Mouse (Mus musculus) cerebellum, adult (tissue): ENCODE measurements around the gene Wdr63.
"Not testable (repeated sequence)": the region's sequence is repeated elsewhere in the genome, so short reads cannot be mapped to it uniquely, and the experiment has no call there.

Source experiments
- ATAC-seq: cut with Nextera tagmentation; 2 replicates; pipeline ENCODE4 v1.9.2; 2017; ENCODE audit warnings: mild to moderate bottlenecking, moderate library complexity, mixed read lengths; ENCODE audit not compliant: insufficient number of reproducible peaks, low FRiP score, low TSS enrichment

The Wdr63 gene

GRCm38 (mm10) chr3:146016979-146017378 lies 91.0 kb downstream of the Wdr63 start:
- ATAC-seq: no peak

DNA sequence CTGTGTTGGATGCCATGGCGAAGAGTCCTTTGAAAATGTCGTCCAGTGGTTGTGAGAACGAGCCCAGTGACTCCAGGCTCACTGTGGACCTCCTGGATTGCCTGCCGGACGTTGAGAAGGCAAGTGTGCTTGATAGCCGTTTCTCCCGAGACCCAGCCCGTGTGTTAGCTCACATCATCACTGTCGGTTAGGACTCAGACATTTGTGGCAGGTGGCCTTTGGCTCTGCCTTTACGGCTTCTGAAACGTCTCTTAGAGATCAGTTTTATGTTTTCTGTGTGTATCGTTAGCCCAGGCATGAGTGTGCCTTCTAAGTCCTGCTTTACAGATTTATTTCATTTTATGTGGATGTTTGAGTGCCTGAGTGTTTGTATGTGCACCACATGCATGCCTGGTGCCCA lies 93.6 kb downstream of the Wdr63 start:
- ATAC-seq: no peak

- ATAC-seq: no peak
Observed at GRCm38 (mm10) chr3:146013490-146013889, 94.4 kb downstream of the Wdr63 start.

DNA sequence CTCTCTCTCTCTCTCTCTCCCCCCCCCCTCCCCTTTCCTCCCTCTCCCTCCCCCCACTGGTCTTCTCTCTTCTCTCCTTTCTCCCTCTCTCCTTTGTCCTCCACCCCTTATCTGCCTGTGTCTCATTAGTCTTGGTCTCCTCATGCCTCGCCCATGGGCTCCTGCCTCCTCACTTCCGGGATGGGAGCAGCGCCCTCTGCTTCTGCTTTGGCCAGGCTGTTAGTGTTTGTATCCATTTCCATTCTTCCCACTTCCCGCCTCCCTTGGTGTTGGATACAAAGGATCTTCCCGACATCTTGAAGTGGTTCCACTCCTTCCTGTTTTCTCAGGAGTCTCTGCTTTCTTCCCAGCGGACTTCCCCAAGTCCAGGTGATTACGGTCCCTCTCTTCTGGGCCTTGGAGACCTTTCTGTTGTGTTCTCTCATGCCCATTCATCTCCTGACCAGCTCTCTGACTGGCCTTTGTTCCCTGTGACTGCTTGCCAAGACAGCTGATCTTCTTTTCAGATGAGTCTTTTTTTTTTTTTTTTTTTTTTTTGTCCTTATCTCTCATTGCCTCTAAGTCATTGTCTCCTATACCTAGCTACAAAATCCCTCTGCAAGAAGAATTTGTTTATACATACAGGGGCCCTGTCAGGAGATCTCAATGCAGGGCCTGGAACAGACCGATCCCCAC lies 96.2 kb downstream of the Wdr63 start:
- ATAC-seq: no peak

DNA sequence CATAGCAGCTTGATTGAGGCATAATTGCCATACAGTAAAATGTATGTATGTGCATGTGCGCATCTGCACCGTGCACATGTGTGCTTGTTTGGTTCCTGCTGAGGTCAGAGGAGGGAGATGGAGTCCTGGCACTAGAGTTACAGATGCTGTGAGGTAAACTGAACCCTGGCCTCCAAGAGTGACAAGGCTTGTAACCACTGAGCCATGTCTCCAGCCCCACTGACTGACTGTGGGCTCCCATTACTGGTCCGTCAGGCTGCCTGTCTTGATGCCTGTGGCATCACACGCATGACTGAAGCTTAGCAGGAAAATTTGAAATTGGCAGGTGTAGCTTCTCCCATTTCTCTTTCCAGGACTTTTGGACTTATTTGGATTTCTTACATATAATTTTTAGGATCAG lies 97.2 kb downstream of the Wdr63 start:
- ATAC-seq: no peak

DNA sequence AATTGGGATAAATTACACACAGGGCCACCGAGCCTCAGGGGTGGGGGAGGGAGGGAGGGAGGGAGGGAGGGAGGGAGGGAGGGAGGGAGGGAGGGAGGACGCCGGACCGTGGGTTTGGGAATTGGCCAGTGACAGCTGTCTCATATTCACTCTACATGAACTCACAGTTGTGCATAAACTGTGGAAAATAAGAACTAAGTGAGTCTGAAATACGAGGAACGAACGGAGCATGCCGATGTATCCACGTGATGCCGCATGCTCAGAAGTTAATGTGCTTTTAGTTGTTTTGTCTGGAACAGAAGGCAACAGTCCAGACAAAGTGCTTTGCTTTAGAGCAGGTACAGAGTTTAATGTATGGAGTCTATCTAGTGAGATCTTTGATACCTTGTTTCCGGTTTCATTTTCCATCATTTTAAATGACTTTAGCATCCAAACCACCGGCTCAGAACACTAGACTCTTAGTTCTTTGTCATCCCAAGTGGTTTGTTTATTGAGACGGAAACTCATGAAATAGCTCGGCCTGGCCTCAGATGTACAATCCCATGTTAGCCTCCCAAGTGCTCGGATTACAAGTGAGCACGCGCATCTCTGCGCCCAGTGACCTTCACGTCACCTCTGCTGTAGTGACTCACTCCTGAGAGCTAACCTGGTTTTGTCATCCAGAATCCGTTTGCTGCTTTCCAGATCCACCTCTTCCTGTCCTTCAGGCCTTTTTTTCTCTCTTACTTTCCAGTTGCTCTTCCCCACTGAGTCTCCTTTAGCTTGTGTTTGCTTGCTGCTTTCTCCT lies 97.9 kb downstream of the Wdr63 start:
- no peak for ATAC-seq

DNA sequence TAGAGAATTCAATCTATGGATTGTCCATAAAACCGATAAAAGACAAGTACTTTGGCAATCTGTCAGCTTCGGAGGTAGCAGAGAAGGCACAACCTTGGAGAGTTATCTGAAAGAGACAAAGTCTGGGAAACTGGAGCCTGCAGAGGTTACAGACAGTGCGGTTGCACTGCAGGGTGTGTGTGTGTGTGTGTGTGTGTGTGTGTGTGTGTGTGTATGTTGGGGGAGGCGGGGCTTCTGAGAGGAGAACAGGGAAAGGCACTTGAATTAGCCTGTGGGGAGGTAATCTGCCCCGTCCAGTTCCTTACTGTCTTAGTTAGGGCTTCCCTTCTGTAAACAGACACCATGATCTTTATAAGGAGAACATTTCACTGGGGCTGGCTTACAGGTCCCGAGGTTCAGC lies 100.1 kb downstream of the Wdr63 start:
- no peak for ATAC-seq

DNA sequence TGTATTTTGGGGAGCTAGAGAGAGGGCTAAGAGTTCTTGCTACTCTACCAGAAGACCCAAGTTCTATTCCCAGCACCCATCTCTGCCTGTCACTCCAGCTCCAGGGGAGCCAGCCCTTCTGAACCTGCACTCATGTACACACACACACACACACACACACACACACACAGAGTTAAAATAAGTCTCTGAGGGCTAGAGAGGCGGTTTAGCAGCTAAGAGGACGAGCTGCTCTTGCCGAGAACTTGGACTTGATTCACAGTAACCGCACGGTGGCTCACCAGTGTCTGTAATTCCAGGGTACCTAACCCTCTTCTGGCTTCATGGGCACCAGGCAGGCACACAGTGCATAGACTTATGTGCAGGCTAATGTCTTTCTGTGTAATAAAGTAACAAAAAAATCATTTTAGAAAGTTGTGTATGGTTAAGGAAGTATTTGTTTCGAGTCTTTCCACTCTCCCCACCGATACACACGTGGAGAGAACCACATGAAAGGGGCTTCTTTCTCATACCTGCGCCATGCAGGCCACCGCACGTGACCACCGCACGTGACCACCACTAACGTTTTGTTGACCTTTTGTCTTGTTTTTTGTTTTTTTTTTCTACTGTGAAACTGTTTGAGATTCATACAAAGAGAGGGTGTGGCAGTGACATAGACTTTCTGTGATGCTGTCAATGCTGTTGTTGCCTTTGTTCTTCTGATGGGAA lies 103.4 kb downstream of the Wdr63 start:
- no peak for ATAC-seq

GRCm38 (mm10) chr3:145996539-145996938 lies 111.4 kb downstream of the Wdr63 start:
- not testable (repeated sequence) for ATAC-seq

DNA sequence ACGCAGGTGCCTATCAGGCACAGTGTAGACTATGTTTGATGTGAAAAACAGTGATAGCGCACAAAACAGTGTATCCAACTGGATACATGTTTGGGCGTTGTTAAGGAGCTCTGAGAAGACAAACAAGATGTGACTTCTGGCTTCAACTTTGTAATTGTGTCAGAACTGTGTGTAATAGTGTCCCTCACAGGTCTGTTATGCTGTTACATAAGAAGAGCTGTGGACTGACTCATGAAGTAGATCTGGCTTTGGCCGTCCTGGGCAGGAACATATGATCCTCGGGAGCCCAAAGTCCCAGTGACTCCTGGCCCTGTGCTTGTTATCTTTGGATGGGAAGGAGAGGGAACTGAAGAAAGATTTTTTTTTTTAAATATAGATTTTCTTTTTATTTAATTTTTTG lies 112.4 kb downstream of the Wdr63 start:
- no peak for ATAC-seq

DNA sequence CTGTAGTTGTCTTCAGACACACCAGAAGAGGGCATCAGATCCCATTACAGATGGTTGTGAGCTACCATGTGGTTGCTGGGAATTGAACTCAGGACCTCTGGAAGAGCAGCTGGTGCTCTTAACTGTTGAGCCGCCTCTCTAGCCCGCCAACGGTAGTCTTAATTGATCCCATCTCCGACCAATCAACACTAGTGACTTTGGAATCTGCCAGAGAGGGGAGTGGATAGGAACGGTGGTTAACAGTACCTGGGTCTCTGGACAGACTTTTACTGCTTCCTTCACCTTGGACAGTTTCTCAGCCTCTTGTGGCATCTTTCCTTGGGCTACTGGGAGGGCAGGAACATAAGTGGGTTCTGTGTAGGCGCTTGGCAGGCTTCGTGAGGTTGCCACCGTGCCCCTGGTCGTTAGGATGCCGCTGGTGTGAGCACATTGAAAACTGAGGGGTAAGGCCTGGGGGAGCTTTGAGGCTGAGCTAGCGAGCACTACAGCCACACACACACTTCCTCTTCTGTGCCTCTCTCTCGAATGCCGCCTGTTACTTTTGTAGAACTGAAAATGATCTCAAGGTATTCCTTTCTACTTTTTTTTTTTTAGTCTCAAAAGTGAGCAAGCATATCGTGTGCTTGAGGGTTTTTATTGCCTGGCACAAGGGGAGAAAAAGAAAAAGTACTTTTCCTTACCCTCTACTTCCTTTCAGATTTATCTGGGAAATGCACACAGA lies 114.3 kb downstream of the Wdr63 start:
- ATAC-seq: no peak

DNA sequence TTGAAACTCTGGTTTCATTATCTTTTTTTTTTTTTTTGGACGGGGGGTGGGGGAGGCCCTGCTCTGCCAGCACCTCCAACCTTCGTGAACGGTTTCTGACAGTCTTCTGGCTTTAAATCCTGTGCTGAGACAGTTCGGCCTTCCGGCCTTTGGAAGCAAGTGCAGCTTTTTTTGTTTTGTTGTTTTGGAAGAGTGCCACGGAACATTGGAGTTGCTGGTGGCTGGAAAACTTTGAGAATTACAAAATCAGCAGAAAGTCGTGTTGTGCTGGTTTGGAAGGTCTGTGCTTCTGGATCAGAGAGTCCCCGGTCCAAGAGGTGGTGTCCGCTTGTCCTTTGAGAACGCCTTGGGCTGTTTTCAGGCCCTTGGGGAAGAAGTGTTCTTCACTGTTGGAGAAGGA lies 115.1 kb downstream of the Wdr63 start:
- no peak for ATAC-seq

GRCm38 (mm10) chr3:145991976-145992730 lies 115.8 kb downstream of the Wdr63 start:
- ATAC-seq: no peak

DNA sequence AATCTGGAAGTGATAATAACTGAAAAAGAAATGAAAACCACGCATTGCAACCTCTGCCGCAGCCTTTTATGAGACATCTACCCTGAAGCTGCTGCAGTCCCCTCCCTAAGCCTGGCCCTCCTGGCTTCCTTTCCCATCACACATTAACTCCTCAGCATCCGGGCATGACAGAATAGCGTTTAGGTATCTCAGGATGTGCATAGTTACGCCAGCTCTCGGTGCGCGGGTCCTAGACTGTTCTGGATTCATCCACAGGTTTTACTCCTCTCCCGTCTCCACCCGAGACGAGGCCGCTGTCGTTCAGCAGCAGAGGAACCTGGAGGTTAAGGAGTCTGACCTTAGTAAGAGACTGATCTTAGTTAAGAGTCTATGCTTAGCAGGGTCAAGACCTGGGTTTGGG lies 116.8 kb downstream of the Wdr63 start:
- ATAC-seq: no peak
